Mouse (Mus musculus) adrenal gland (tissue): ENCODE measurements around the gene Rasgrf2.

Experiments
- intact Hi-C: fragments of 180-260 bp; cut with DNase I; formaldehyde crosslinking; loops from one replicate; pipeline ENCODE4 v1.15.1; 2025

Gene Rasgrf2

DNA sequence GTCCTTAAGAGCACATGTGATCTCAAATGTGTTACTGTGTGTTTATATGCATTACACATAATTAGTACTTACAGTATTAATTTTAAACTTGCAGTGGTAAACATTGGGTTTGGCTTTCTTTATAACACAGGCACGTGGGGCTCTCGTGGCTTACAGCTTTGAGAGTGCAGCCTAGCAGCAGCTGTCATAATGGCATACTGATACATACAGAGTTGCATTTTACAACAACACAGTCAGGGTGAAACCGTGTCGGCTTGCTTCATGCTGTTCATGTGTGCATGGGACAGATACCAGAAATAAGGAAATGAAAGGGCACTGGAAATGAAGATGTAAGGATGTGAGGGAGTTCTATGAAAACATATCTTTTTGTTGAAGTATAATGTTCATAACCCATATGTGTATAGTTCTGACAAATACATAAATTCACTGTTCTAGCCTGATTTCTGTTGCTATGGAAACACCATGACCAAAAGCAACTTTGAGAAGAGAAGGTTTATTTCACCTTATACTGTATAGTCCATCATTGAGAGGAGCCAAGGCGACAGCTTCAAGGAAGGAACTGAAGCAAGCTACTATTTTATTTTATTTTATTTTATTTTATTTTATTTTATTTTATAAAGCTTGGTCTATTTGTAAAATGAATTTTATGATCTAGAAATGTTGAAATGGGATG, 246.6 kb downstream of the Rasgrf2 start:
- intact Hi-C loops, result no loop called here

DNA sequence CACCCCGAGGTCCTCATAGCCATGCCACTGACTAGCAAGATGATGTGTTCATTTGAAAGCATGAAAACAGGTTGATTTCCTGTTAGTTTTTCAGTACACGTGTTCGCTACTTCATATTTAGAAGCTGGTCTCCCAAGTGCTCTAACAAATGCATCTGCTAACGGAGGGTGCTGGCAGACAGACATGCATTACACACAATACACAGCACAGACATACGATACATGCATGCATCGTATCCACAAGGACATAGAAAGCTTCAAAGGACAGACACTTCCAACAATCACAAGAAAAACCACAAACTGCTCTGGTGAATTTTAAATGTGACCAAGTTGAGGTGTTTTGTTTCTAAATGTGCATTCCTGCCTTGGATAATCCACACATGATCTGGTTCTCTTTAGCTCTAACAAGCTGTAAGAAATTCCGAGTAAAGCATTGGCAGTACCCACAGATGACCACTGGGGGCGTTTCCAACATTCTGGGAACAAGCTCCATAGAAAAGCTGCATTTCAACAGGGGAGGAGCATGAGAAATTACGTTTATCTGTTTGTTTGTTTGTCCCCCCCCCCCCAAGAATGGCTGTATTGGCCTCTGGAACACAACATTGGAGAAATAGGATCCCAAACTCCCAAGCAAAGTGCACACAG, 249.5 kb downstream of the Rasgrf2 start:
- intact Hi-C loops, result no loop called here

- intact Hi-C loops, result no loop called here
These were observed 251.2 kb downstream of the Rasgrf2 start for GRCm38 (mm10) chr13:91880256-91880655.

DNA sequence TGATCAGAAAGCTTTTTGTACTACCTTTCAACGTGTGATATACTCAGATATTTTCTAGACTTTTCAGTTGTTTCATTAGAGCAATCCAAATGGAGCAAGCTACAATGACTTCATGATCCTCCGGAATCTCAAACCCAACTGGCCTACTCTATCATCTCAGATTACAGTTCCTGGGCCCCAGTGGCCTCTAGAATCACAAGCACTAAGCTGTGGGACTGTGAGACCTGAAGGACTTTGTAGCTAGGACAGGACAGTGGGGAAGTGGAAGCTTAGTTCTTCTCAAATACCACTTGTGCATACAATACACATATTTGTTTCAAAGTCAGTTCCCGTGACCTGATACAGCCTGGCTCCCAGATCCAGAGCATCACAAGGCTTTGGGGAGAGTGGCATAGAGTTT, 253.5 kb downstream of the Rasgrf2 start:
- intact Hi-C loops, result no loop called here

- intact Hi-C loops, result no loop called here
These were observed 254.1 kb downstream of the Rasgrf2 start for GRCm38 (mm10) chr13:91877350-91877749.

- intact Hi-C loops, result no loop called here
These were observed 254.6 kb downstream of the Rasgrf2 start, which contains the start of gene Ckmt2 for GRCm38 (mm10) chr13:91876741-91877349. Ckmt2 (minus strand) TSS chr13:91876885.

DNA sequence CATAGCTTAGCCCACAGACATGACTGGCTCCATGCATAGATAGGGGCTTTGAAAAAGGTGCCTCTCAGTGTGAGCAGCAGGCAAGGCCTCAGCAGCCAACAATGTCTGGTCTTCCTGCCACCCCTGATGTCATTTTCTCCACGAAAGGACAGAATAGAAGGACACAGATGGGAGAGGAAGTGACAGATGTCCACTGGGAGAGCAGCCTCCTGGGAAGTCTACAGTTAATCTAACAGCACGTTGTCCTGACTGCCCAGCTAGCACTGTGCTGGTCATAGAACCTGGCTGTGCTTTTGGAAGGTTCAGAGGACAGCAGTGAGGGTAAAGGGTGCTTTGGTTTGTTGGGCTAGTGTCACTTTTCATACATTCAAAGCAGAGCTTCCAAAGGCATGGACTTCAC, 255.9 kb downstream of the Rasgrf2 start:
- intact Hi-C loops, result no loop called here

GRCm38 (mm10) chr13:91874565-91874964, 256.9 kb downstream of the Rasgrf2 start:
- intact Hi-C loops, result no loop called here

GRCm38 (mm10) chr13:91873734-91874329, 257.6 kb downstream of the Rasgrf2 start:
- intact Hi-C loops, result no loop called here

GRCm38 (mm10) chr13:91868577-91868976, 262.9 kb downstream of the Rasgrf2 start:
- intact Hi-C loops, result no loop called here

DNA sequence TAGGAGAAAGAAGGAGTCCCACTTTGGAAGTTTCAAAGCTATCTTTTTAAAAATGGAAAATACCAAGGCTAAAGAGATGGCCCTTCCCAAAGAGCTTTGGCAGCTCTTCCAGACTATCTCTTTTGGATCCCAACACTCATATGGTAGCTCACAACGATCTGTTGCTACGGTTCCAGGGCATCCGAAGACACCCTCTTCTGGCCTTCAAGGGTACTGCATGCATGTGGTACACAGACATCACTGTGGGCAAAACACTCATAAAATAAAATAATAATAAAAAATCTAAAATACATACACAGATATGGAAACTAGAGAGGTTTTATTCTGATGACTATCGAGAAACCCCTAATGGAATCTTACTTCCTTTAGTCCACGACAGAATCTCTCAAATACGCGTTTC, 272.6 kb downstream of the Rasgrf2 start:
- intact Hi-C loops, result no loop called here

GRCm38 (mm10) chr13:91857427-91857826, 274.0 kb downstream of the Rasgrf2 start:
- intact Hi-C loops, result no loop called here

GRCm38 (mm10) chr13:91854412-91854811, 277.0 kb downstream of the Rasgrf2 start:
- intact Hi-C loops, result no loop called here
